Mouse (Mus musculus): ENCODE data around the gene Nr1h3. TPM values are rescaled to one million over a fixed set of nuclear protein-coding genes. Genes with fewer than 3 reads are reported as not detected.

Nr1h3 gene
- 30.0 and 31.0 TPM in 2 replicates for polyA plus RNA-seq (2015; fragmentation: Nextera tagmentation; extraction: Ambion mirVana)

GRCm38 (mm10) chr2:91202222-91202971, at the start of gene Nr1h3, which contains the start of gene Acp2:
Gene Nr1h3 (minus strand): TSS chr2:91202834.
Gene Acp2 (plus strand): TSS chr2:91202885.
- peak within 1 kb of the TSS; percentile 87 for H3K27ac ChIP-seq (ENCODE audit: low read depth)
- no peaks in the 10 kb centered on the region for H3K27me3 ChIP-seq (ENCODE audit: insufficient read depth, low read length)
- peaks cover 19% of the 10 kb centered on the region for H3K4me1 ChIP-seq (ENCODE audit: insufficient read depth)
- peaks cover 15% of the 10 kb centered on the region; the same call in 1 of the 2 replicates for H3K36me3 ChIP-seq (replicated peaks; ENCODE audit: insufficient read depth, low read length)
- peak; percentile 94 for DNase-seq
- H3K9me3 ChIP-seq (ENCODE audit: low read length), result no peaks in the 10 kb centered on the region
- peak within 1 kb of the TSS; percentile 76 for H3K9ac ChIP-seq (replicated peaks)
- peak; percentile 97 for ATAC-seq
- TF ChIP-seq EP300 (IDR thresholded peaks at IDR 0.05; ENCODE audit: low read depth) (peak; percentile 66; the same call in 1 of the 2 replicates), CTCF (IDR thresholded peaks at IDR 0.05; ENCODE audit: low read depth) (no peak)
- peak within 1 kb of the TSS; percentile 81 for H3K4me2 ChIP-seq (ENCODE audit: low read depth, low read length)
- 2% methylated on average over 28 of the region's 28 CpGs for WGBS (ENCODE audit: insufficient replicate concordance)
- peak within 1 kb of the TSS; percentile 69 for H3K4me3 ChIP-seq (ENCODE audit: low read depth, low read length)

GRCm38 (mm10) chr2:91252001-91252400, 49.4 kb upstream of the Nr1h3 start:
- peaks cover 10% of the 10 kb centered on the region; the same call in 1 of the 2 replicates for H3K4me1 ChIP-seq (ENCODE audit: insufficient read depth)
- H3K27ac ChIP-seq (ENCODE audit: low read depth), result no peak overlapping the region
- no peak for DNase-seq
- H3K27me3 ChIP-seq (ENCODE audit: insufficient read depth, low read length), result peaks cover 33% of the 10 kb centered on the region
- no peaks in the 10 kb centered on the region for H3K9me3 ChIP-seq (ENCODE audit: low read length)
- no peak for TF ChIP-seq CTCF (IDR thresholded peaks at IDR 0.05; ENCODE audit: low read depth)
- no peak for TF ChIP-seq EP300 (IDR thresholded peaks at IDR 0.05; ENCODE audit: low read depth)
- H3K36me3 ChIP-seq (replicated peaks; ENCODE audit: insufficient read depth, low read length), result no peaks in the 10 kb centered on the region
- no peak overlapping the region for H3K4me2 ChIP-seq (ENCODE audit: low read depth, low read length)
- WGBS (ENCODE audit: insufficient replicate concordance), result 70% methylated on average over 4 of the region's 4 CpGs
- no peak for ATAC-seq
- no peak overlapping the region for H3K9ac ChIP-seq (replicated peaks)
- H3K4me3 ChIP-seq (ENCODE audit: low read depth, low read length), result no peak overlapping the region

- Histone ChIP-seq H3K4me1 (ENCODE audit: insufficient read depth) (peaks cover 2% of the 10 kb centered on the region; the same call in 1 of the 2 replicates), H3K9me3 (ENCODE audit: low read length) (no peaks in the 10 kb centered on the region), H3K27me3 (ENCODE audit: insufficient read depth, low read length) (0 out of 2 replicates have a peak, but pooled peaks cover 2% of the 10 kb centered on the region), H3K36me3 (replicated peaks; ENCODE audit: insufficient read depth, low read length) (no peaks in the 10 kb centered on the region), H3K27ac (ENCODE audit: low read depth) (no peak overlapping the region), H3K4me3 (ENCODE audit: low read depth, low read length) (no peak overlapping the region), H3K9ac (replicated peaks) (no peak overlapping the region), H3K4me2 (ENCODE audit: low read depth, low read length) (no peak overlapping the region)
- ATAC-seq (no peak), DNase-seq (no peak)
- 76% methylated on average over 4 of the region's 4 CpGs for WGBS (ENCODE audit: insufficient replicate concordance)
- TF ChIP-seq CTCF (IDR thresholded peaks at IDR 0.05; ENCODE audit: low read depth) (no peak), EP300 (IDR thresholded peaks at IDR 0.05; ENCODE audit: low read depth) (no peak)
Measured at GRCm38 (mm10) chr2:91248366-91248765, 45.7 kb upstream of the Nr1h3 start.

DNA sequence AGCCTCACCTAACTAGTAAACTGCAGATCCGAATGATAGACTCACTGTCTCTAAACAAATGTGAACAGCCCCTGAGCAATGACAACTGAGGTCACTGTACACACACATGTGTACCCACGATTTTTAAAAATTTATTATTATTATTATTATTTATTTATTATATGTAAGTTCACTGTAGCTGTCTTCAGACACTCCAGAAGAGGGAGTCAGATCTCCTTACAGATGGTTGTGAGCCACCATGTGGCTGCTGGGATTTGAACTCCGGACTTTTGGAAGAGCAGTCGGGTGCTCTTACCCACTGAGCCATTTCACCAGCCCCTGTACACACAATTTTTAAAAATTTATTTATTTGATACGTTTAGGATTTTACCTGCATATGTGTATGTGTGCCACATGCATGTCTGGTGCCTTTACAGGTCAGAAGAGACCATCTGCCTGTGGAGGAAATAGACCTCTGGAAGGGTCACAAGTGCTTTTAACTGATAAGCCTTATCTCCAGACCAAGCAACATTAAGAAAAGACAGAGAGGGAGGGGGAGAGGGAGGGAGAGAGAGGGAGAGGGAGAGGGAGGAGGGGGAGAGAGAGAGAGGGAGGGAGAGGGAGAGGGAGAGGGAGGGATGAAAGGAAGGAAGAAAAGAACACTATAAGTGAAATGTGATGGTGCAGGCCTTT, 42.1 kb upstream of the Nr1h3 start:
- no peak overlapping the region for H3K4me3 ChIP-seq (ENCODE audit: low read depth, low read length)
- WGBS (ENCODE audit: insufficient replicate concordance), result 55% methylated on average over 5 of the region's 5 CpGs
- DNase-seq (no peak), ATAC-seq (peak; percentile 40; the same call in 1 of the 2 replicates)
- H3K27ac ChIP-seq (ENCODE audit: low read depth), result no peak overlapping the region
- TF ChIP-seq EP300 (IDR thresholded peaks at IDR 0.05; ENCODE audit: low read depth), result peak; percentile 42; the same call in 1 of the 2 replicates
- no peak for TF ChIP-seq CTCF (IDR thresholded peaks at IDR 0.05; ENCODE audit: low read depth)
- no peak overlapping the region for H3K9ac ChIP-seq (replicated peaks)
- no peaks in the 10 kb centered on the region for H3K27me3 ChIP-seq (ENCODE audit: insufficient read depth, low read length)
- no peaks in the 10 kb centered on the region for H3K36me3 ChIP-seq (replicated peaks; ENCODE audit: insufficient read depth, low read length)
- H3K4me1 ChIP-seq (ENCODE audit: insufficient read depth), result peaks cover 8% of the 10 kb centered on the region; the same call in 1 of the 2 replicates
- H3K4me2 ChIP-seq (ENCODE audit: low read depth, low read length), result no peak overlapping the region
- no peaks in the 10 kb centered on the region for H3K9me3 ChIP-seq (ENCODE audit: low read length)

GRCm38 (mm10) chr2:91243416-91243815, 40.8 kb upstream of the Nr1h3 start:
- DNase-seq, result no peak
- no peaks in the 10 kb centered on the region for H3K9me3 ChIP-seq (ENCODE audit: low read length)
- no peak overlapping the region for H3K9ac ChIP-seq (replicated peaks)
- no peak overlapping the region for H3K4me3 ChIP-seq (ENCODE audit: low read depth, low read length)
- H3K36me3 ChIP-seq (replicated peaks; ENCODE audit: insufficient read depth, low read length), result no peaks in the 10 kb centered on the region
- H3K4me1 ChIP-seq (ENCODE audit: insufficient read depth), result peaks cover 8% of the 10 kb centered on the region; the same call in 1 of the 2 replicates
- no peak overlapping the region for H3K4me2 ChIP-seq (ENCODE audit: low read depth, low read length)
- WGBS (ENCODE audit: insufficient replicate concordance), result 80% methylated on average over 3 of the region's 3 CpGs
- H3K27me3 ChIP-seq (ENCODE audit: insufficient read depth, low read length), result no peaks in the 10 kb centered on the region
- ATAC-seq, result no peak
- TF ChIP-seq CTCF (IDR thresholded peaks at IDR 0.05; ENCODE audit: low read depth) (no peak), EP300 (IDR thresholded peaks at IDR 0.05; ENCODE audit: low read depth) (no peak)
- H3K27ac ChIP-seq (ENCODE audit: low read depth), result peak overlapping the region; percentile 42; the same call in 1 of the 2 replicates

- Histone ChIP-seq H3K9ac (replicated peaks) (no peak overlapping the region), H3K4me2 (ENCODE audit: low read depth, low read length) (0 out of 2 replicates have a peak overlapping the region, but pooled peaks have one; percentile 1), H3K36me3 (replicated peaks; ENCODE audit: insufficient read depth, low read length) (no peaks in the 10 kb centered on the region), H3K4me1 (ENCODE audit: insufficient read depth) (peaks cover 10% of the 10 kb centered on the region; the same call in 1 of the 2 replicates), H3K9me3 (ENCODE audit: low read length) (no peaks in the 10 kb centered on the region), H3K27me3 (ENCODE audit: insufficient read depth, low read length) (no peaks in the 10 kb centered on the region), H3K27ac (ENCODE audit: low read depth) (peak overlapping the region; percentile 46), H3K4me3 (ENCODE audit: low read depth, low read length) (no peak overlapping the region)
- no peak for TF ChIP-seq CTCF (IDR thresholded peaks at IDR 0.05; ENCODE audit: low read depth)
- 0 out of 2 replicates have a peak, but pooled peaks have one; percentile 10 for TF ChIP-seq EP300 (IDR thresholded peaks at IDR 0.05; ENCODE audit: low read depth)
- ATAC-seq (peak; percentile 94), DNase-seq (peak; percentile 41)
- WGBS (ENCODE audit: insufficient replicate concordance), result 35% methylated on average over 5 of the region's 5 CpGs
Measured at GRCm38 (mm10) chr2:91242547-91242946, 39.9 kb upstream of the Nr1h3 start.
